27 mouse cellular contexts compared by ENCODE assay signal in genomic region chr14:57866676-57867276, GRCm38 (mm10). TPM values are rescaled to one million over a fixed set of nuclear protein-coding genes. Genes with fewer than 3 reads are reported as not detected.
A peak's percentile ranks its signal among the peaks of the same experiment; 100 is the strongest.
DNase-seq lines count a peak whose midpoint lies in the region; ATAC-seq and TF ChIP-seq lines count a peak whose summit lies in the region.
"Had no signal": no experiment of that assay in that cellular context is flagged by ENCODE, and none has a peak within 500 bp of the region (broad histone marks: within the 10 kb centered on the region; RNA-seq: fewer than 3 reads in every experiment).

No protein-coding gene starts in this region.

- no peaks in the 10 kb centered on the region for H3K79me2 ChIP-seq in MEL (ENCODE audit: control insufficient read depth, insufficient read depth, low read length, poor library complexity)

- peaks cover 3 to 4% of the 10 kb centered on the region in 2 experiments; a peak in 3 of 4 replicates for H3K4me1 ChIP-seq in MEL (ENCODE audit: control insufficient read depth in 1 of 2, insufficient read depth in 2 of 2, low read length in 2 of 2)
- H3K4me1 ChIP-seq in embryonic fibroblast, embryonic 13.5 days (ENCODE audit: control insufficient read depth, insufficient read depth, low read length): peaks cover 3% of the 10 kb centered on the region
- H3K4me1 ChIP-seq in thymus, adult 2 months (replicated peaks; ENCODE audit: control insufficient read depth, insufficient read depth, low read length): no peaks in the 10 kb centered on the region
- H3K4me1 ChIP-seq: forebrain, embryonic 15.5 days; lung, embryonic 15.5 days; neural tube, embryonic 12.5 days; stomach, embryonic 15.5 days had no signal

- no peak overlapping the region for H3K27ac ChIP-seq in MEL (ENCODE audit: control insufficient read depth, low read depth, low read length)
- H3K27ac ChIP-seq in embryonic fibroblast, embryonic 13.5 days (ENCODE audit: insufficient read depth, low read length): peak overlapping the region; percentile 65
- no peak overlapping the region for H3K27ac ChIP-seq in thymus, adult 2 months (ENCODE audit: control insufficient read depth, insufficient read depth, low read length)
- H3K27ac ChIP-seq: forebrain, embryonic 15.5 days; heart, embryonic 13.5 days; hindbrain, postnatal 0 days; layer of hippocampus, adult 2 months; liver, embryonic 14.5 days; lung, embryonic 15.5 days; neural tube, embryonic 12.5 days; stomach, embryonic 15.5 days had no signal

- whole genome bisulfite sequencing in thymus, adult 2 months: 94% methylated on average over 3 of the region's 3 CpGs

- no peak for DNase-seq in frontal cortex, postnatal 14 days (ENCODE audit: low spot score in 2 of 2)
- no peak for DNase-seq in MEL (ENCODE audit: low read depth, low spot score)
- peak; percentile 66 for DNase-seq in cerebellum, adult 9-10 months
- DNase-seq in thymus, adult 2 months: no peak
- no peak for DNase-seq in gastrocnemius, postnatal 25 days
- DNase-seq in thymus, postnatal 36 days: no peak
- DNase-seq: adrenal gland, postnatal 25 days; B cell, adult 2 months; gastrocnemius, postnatal 14 days; heart, adult 18-20 months; heart, postnatal 14 days; kidney, postnatal 25 days; lung, postnatal 4 days; midbrain, embryonic 14.5 days; retina, postnatal 1 day; right cerebral cortex, postnatal 4 days had no signal

- TF ChIP-seq EP300 in MEL (IDR thresholded peaks at IDR 0.05; ENCODE audit: low read depth in 1 of 2, low read length in 2 of 2): no peak

- TF ChIP-seq CTCF in MEL (IDR thresholded peaks at IDR 0.05 in 2 of 3, conservative IDR thresholded peaks at IDR 0.05 in 1 of 3; ENCODE audit: control insufficient read depth in 1 of 3, insufficient read depth in 1 of 3, low read depth in 2 of 3, low read length in 3 of 3, poor library complexity in 1 of 3, severe bottlenecking in 1 of 3): no peak
- TF ChIP-seq CTCF in embryonic fibroblast, embryonic 13.5 days (IDR thresholded peaks at IDR 0.05; ENCODE audit: borderline replicate concordance, insufficient read depth, low read length): no peak
- no peak for TF ChIP-seq CTCF in thymus, adult 2 months (IDR thresholded peaks at IDR 0.05; ENCODE audit: borderline replicate concordance, control insufficient read depth, extremely low read depth, insufficient read depth, low read length, poor library complexity)

- no peak overlapping the region for H3K4me3 ChIP-seq in MEL (ENCODE audit: control insufficient read depth in 1 of 2, insufficient read depth in 1 of 2, low read depth in 2 of 2, low read length in 2 of 2)
- no peak overlapping the region for H3K4me3 ChIP-seq in embryonic fibroblast, embryonic 13.5 days (ENCODE audit: insufficient read depth, low read length)
- H3K4me3 ChIP-seq in thymus, adult 2 months (ENCODE audit: control insufficient read depth, insufficient read depth, low read length): no peak overlapping the region
- H3K4me3 ChIP-seq: forebrain, embryonic 15.5 days; heart, embryonic 13.5 days; layer of hippocampus, adult 2 months; lung, embryonic 15.5 days; neural tube, embryonic 12.5 days; stomach, embryonic 15.5 days had no signal

- H3K9ac ChIP-seq in MEL (ENCODE audit: control insufficient read depth, low read depth, low read length, poor library complexity, severe bottlenecking): no peak overlapping the region
- H3K9ac ChIP-seq: forebrain, embryonic 15.5 days; heart, embryonic 13.5 days; liver, embryonic 14.5 days; lung, embryonic 15.5 days; neural tube, embryonic 12.5 days; stomach, embryonic 15.5 days had no signal

- H3K27me3 ChIP-seq in MEL (ENCODE audit: control insufficient read depth in 1 of 2, insufficient read depth in 2 of 2, low read length in 2 of 2): no peaks in the 10 kb centered on the region
- no peaks in the 10 kb centered on the region for H3K27me3 ChIP-seq in thymus, adult 2 months (ENCODE audit: control insufficient read depth, insufficient read depth, low read length)
- H3K27me3 ChIP-seq: forebrain, embryonic 15.5 days; heart, embryonic 13.5 days; lung, embryonic 15.5 days; neural tube, embryonic 12.5 days; stomach, embryonic 15.5 days had no signal

- H3K9me3 ChIP-seq in MEL (replicated peaks; ENCODE audit: insufficient read depth, low read length): no peaks in the 10 kb centered on the region
- H3K9me3 ChIP-seq: forebrain, embryonic 15.5 days; heart, embryonic 13.5 days; lung, embryonic 15.5 days; neural tube, embryonic 12.5 days; stomach, embryonic 15.5 days had no signal

- H3K36me3 ChIP-seq in MEL (ENCODE audit: control insufficient read depth in 1 of 2, insufficient read depth in 2 of 2, low read length in 2 of 2): peaks cover 0 to 10% of the 10 kb centered on the region in 2 experiments; a peak in 2 of 4 replicates
- peaks cover 4% of the 10 kb centered on the region; the same call in 1 of the 2 replicates for H3K36me3 ChIP-seq in thymus, adult 2 months (ENCODE audit: control insufficient read depth, insufficient read depth, low read length)

- peak; percentile 78 for ATAC-seq in frontal cortex, adult (ENCODE audit: low TSS enrichment)
- ATAC-seq: forebrain, embryonic 15.5 days; hindbrain, postnatal 0 days; intestine, embryonic 16.5 days had no signal

- no peak for TF ChIP-seq POLR2A in MEL (IDR thresholded peaks at IDR 0.05; ENCODE audit: control insufficient read depth in 1 of 2, insufficient read depth in 1 of 2, low read depth in 1 of 2, low read length in 2 of 2, poor library complexity in 1 of 2)
- TF ChIP-seq POLR2A in embryonic fibroblast, embryonic 13.5 days (IDR thresholded peaks at IDR 0.05; ENCODE audit: low read depth, low read length): no peak
- TF ChIP-seq POLR2A in thymus, adult 2 months (IDR thresholded peaks at IDR 0.05; ENCODE audit: control insufficient read depth, extremely low read depth, insufficient read depth, low read length, poor library complexity): no peak

- no peak for TF ChIP-seq RAD21 in MEL (IDR thresholded peaks at IDR 0.05; ENCODE audit: low read depth, low read length)

TF ChIP-seq in MEL, 35 proteins besides CTCF, POLR2A, EP300 and RAD21:
- 0 out of 2 replicates have a peak, but pooled peaks have one; percentile 29 for TF ChIP-seq GATA1 (IDR thresholded peaks at IDR 0.05; ENCODE audit: low read depth, low read length)
- TF ChIP-seq ZNF384 (IDR thresholded peaks at IDR 0.05; ENCODE audit: low read depth, low read length): no peak

RNA-seq across cellular contexts. Expression of gene Zdhhc20, which starts 23.3 kb away (rescaled TPM):
- 4.6 and 5.9 TPM in 2 replicates for total RNA-seq in MEL (2012; rRNA removed)
- 10 to 100 TPM in 1 of 2 experiments, not detected in 1; 11.4 TPM for polyA plus RNA-seq in MEL (2012; ENCODE audit: insufficient read depth in 1 of 2, insufficient read length in 2 of 2, low read depth in 1 of 2, low replicate concordance in 2 of 2, missing spikeins in 1 of 2)
- polyA plus RNA-seq in embryonic fibroblast, embryonic 13.5 days (2011; ENCODE audit: insufficient read length, low read depth, missing spikeins): 75.6 and 83.8 TPM in 2 replicates
- 11.0 and 12.4 TPM in 2 replicates for polyA plus RNA-seq in thymus, adult 2 months (2012; rRNA removed)
- total RNA-seq in gastrocnemius, postnatal 25 days (2021): 1 to 10 TPM; 2.9 to 5.1 TPM

RNA-seq across cellular contexts. Expression of gene Mrpl57, which starts 40.7 kb away (rescaled TPM):
- 126 and 132 TPM in 2 replicates for total RNA-seq in MEL (2012; rRNA removed)
- 100 to 1,000 TPM in 1 of 2 experiments, not detected in 1; 184 TPM for polyA plus RNA-seq in MEL (2012; ENCODE audit: insufficient read depth in 1 of 2, insufficient read length in 2 of 2, low read depth in 1 of 2, low replicate concordance in 2 of 2, missing spikeins in 1 of 2)
- 47.5 and 52.0 TPM in 2 replicates for polyA plus RNA-seq in embryonic fibroblast, embryonic 13.5 days (2011; ENCODE audit: insufficient read length, low read depth, missing spikeins)
- 81.4 and 82.1 TPM in 2 replicates for polyA plus RNA-seq in thymus, adult 2 months (2012; rRNA removed)
- 10 to 100 TPM; 62.0 to 66.1 TPM for total RNA-seq in gastrocnemius, postnatal 25 days (2021)

RNA-seq across cellular contexts. Expression of gene Ska3, which starts 40.8 kb away (rescaled TPM):
- 20.1 and 20.2 TPM in 2 replicates for total RNA-seq in MEL (2012; rRNA removed)
- 10 to 100 TPM in 1 of 2 experiments, not detected in 1; 29.7 TPM for polyA plus RNA-seq in MEL (2012; ENCODE audit: insufficient read depth in 1 of 2, insufficient read length in 2 of 2, low read depth in 1 of 2, low replicate concordance in 2 of 2, missing spikeins in 1 of 2)
- polyA plus RNA-seq in embryonic fibroblast, embryonic 13.5 days (2011; ENCODE audit: insufficient read length, low read depth, missing spikeins): 12.1 and 18.5 TPM in 2 replicates
- 5.9 and 8.3 TPM in 2 replicates for polyA plus RNA-seq in thymus, adult 2 months (2012; rRNA removed)
- total RNA-seq in gastrocnemius, postnatal 25 days (2021): under 1 TPM in 1 of 2 experiments, not detected in 1; 0.16 TPM
